Comparison of ENCODE assay signal across 18 mouse cellular contexts in genomic region chr10:108034068-108034467, GRCm38 (mm10).
DNase-seq lines count a peak whose midpoint lies in the region; ATAC-seq and TF ChIP-seq lines count a peak whose summit lies in the region.
"Had no signal": no experiment of that assay in that cellular context is flagged by ENCODE, and none has a peak within 500 bp of the region (broad histone marks: within the 10 kb centered on the region; RNA-seq: fewer than 3 reads in every experiment).

No protein-coding gene starts in this region.

- peak; percentile 71 for DNase-seq in NIH3T3 (ENCODE audit: low read depth)
- peak; percentile 73 to 82 for DNase-seq in frontal cortex, adult 2 months (ENCODE audit: extremely low spot score in 1 of 2, low spot score in 1 of 2)
- peak; percentile 24 to 25 for DNase-seq in layer of hippocampus, postnatal 36 days
- DNase-seq in right cerebral cortex, adult 2 months (ENCODE audit: low spot score in 2 of 2), result peak; percentile 42 to 54
- no peak for DNase-seq in gastrocnemius, postnatal 10 days
- DNase-seq in kidney, adult 11 months, result no peak
- DNase-seq in ovary, postnatal 14 days (ENCODE audit: low spot score), result no peak
- DNase-seq: cerebellum, postnatal 36 days; heart, adult 18-20 months; kidney, adult 18-20 months; kidney, postnatal 36 days; lung, adult 2 months had no signal

- no peaks in the 10 kb centered on the region for H3K9me3 ChIP-seq in intestine, postnatal 0 days (ENCODE audit: control insufficient read depth)
- H3K9me3 ChIP-seq: embryonic facial prominence, embryonic 12.5 days; hindbrain, embryonic 13.5 days; limb, embryonic 15.5 days had no signal

- H3K27ac ChIP-seq in intestine, postnatal 0 days (ENCODE audit: low read depth, low read length), result no peak overlapping the region
- H3K27ac ChIP-seq: embryonic facial prominence, embryonic 12.5 days; hindbrain, embryonic 13.5 days; limb, embryonic 15.5 days had no signal

- TF ChIP-seq CTCF in intestine, postnatal 0 days (IDR thresholded peaks at IDR 0.05; ENCODE audit: low read depth), result no peak

- H3K4me2 ChIP-seq in intestine, postnatal 0 days (replicated peaks; ENCODE audit: low read depth), result no peak overlapping the region
- H3K4me2 ChIP-seq: embryonic facial prominence, embryonic 12.5 days; hindbrain, embryonic 13.5 days; limb, embryonic 15.5 days had no signal

- H3K9ac ChIP-seq in intestine, postnatal 0 days (ENCODE audit: low read depth, low read length), result no peak overlapping the region
- H3K9ac ChIP-seq: embryonic facial prominence, embryonic 12.5 days; hindbrain, embryonic 13.5 days; limb, embryonic 15.5 days had no signal

- no peak for ATAC-seq in intestine, postnatal 0 days
- ATAC-seq: CD4-positive, CD25-positive, alpha-beta regulatory T cell, adult 4 months; midbrain, embryonic 16.5 days had no signal

- no peak overlapping the region for H3K4me3 ChIP-seq in intestine, postnatal 0 days (ENCODE audit: low read depth, low read length)
- H3K4me3 ChIP-seq: embryonic facial prominence, embryonic 12.5 days; hindbrain, embryonic 13.5 days; limb, embryonic 15.5 days had no signal

- no peaks in the 10 kb centered on the region for H3K27me3 ChIP-seq in intestine, postnatal 0 days (replicated peaks; ENCODE audit: control insufficient read depth, insufficient read depth, low read length)
- H3K27me3 ChIP-seq: embryonic facial prominence, embryonic 12.5 days; hindbrain, embryonic 13.5 days; limb, embryonic 15.5 days had no signal

- WGBS in intestine, postnatal 0 days, result 88% methylated on average over 3 of the region's 3 CpGs

- no peaks in the 10 kb centered on the region for H3K4me1 ChIP-seq in intestine, postnatal 0 days (replicated peaks; ENCODE audit: control insufficient read depth, insufficient read depth, low read length)
- H3K4me1 ChIP-seq: embryonic facial prominence, embryonic 12.5 days; limb, embryonic 15.5 days had no signal

- H3K36me3 ChIP-seq in intestine, postnatal 0 days (ENCODE audit: control insufficient read depth, insufficient read depth), result no peaks in the 10 kb centered on the region
- H3K36me3 ChIP-seq: embryonic facial prominence, embryonic 12.5 days; hindbrain, embryonic 13.5 days; limb, embryonic 15.5 days had no signal

Comparison
In these comparisons a context has a peak if more than half of its experiments do, and no peak if none do; other contexts are left out.
1. DNase-seq: peak in NIH3T3 (single experiment), frontal cortex, adult 2 months (2 of 2), layer of hippocampus, postnatal 36 days (2 of 2) and right cerebral cortex, adult 2 months (2 of 2); none in gastrocnemius, postnatal 10 days (single experiment), kidney, adult 11 months (single experiment) and ovary, postnatal 14 days (single experiment).